ENCODE assay signal across 25 mouse cellular contexts in genomic region chr16:91768586-91768985, GRCm38 (mm10). TPM values are rescaled to one million over a fixed set of nuclear protein-coding genes. Genes with fewer than 3 reads are reported as not detected.
DNase-seq lines count a peak whose midpoint lies in the region; ATAC-seq and TF ChIP-seq lines count a peak whose summit lies in the region.
"Had no signal": no experiment of that assay in that cellular context is flagged by ENCODE, and none has a peak within 500 bp of the region (broad histone marks: within the 10 kb centered on the region; RNA-seq: fewer than 3 reads in every experiment).

No protein-coding gene starts in this region.

- no peak overlapping the region for H3ac ChIP-seq in myocyte (ENCODE audit: control insufficient read depth, insufficient read length)

- TF ChIP-seq POLR2A in myocyte (IDR thresholded peaks at IDR 0.05; ENCODE audit: insufficient read length, low read depth) = no peak

- H3K4me1 ChIP-seq in heart, embryonic 10.5 days = peaks cover 71% of the 10 kb centered on the region
- peaks cover 84% of the 10 kb centered on the region for H3K4me1 ChIP-seq in hindbrain, embryonic 10.5 days (replicated peaks)
- H3K4me1 ChIP-seq in hindbrain, embryonic 16.5 days (ENCODE audit: control insufficient read depth, insufficient read depth, low read depth, low read length) = peaks cover 42% of the 10 kb centered on the region

- H3K9me3 ChIP-seq in heart, embryonic 10.5 days = no peaks in the 10 kb centered on the region
- H3K9me3 ChIP-seq in hindbrain, embryonic 10.5 days = no peaks in the 10 kb centered on the region
- no peaks in the 10 kb centered on the region for H3K9me3 ChIP-seq in hindbrain, embryonic 16.5 days (ENCODE audit: control insufficient read depth, low read length)
- H3K9me3 ChIP-seq: embryonic facial prominence, embryonic 10.5 days; forebrain, embryonic 15.5 days; kidney, embryonic 15.5 days; limb, embryonic 15.5 days; megakaryocyte, embryonic 14.5 days; neural tube, embryonic 13.5 days had no signal

- peaks cover 68% of the 10 kb centered on the region for H3K79me2 ChIP-seq in myocyte (ENCODE audit: control insufficient read depth, insufficient read depth)

- intact Hi-C loops in gastrocnemius, adult 2 months (cut with DNase I) = loop anchor here (5.0 kb wide), 2 partner anchors 34 to 36 kb away; no protein-coding TSS in a partner anchor

- H3K9ac ChIP-seq in hindbrain, embryonic 16.5 days (ENCODE audit: low read depth, low read length) = no peak overlapping the region
- H3K9ac ChIP-seq: forebrain, embryonic 15.5 days; kidney, embryonic 15.5 days; limb, embryonic 15.5 days; liver, embryonic 14.5 days; lung, embryonic 14.5 days; neural tube, embryonic 13.5 days had no signal

- H3K27ac ChIP-seq in heart, embryonic 10.5 days = no peak overlapping the region
- H3K27ac ChIP-seq in hindbrain, embryonic 10.5 days = peak overlapping the region; percentile 40; the same call in 1 of the 2 replicates
- no peak overlapping the region for H3K27ac ChIP-seq in hindbrain, embryonic 16.5 days (ENCODE audit: low read depth, low read length)
- H3K27ac ChIP-seq in gastrocnemius, adult 2 months = peak overlapping the region; percentile 92
- H3K27ac ChIP-seq: embryonic facial prominence, embryonic 10.5 days; forebrain, embryonic 15.5 days; kidney, embryonic 15.5 days; left cerebral cortex, adult 2 months; limb, embryonic 15.5 days; liver, embryonic 14.5 days; neural tube, embryonic 13.5 days had no signal

- peak; percentile 95 for DNase-seq in heart, adult 11 months
- no peak for DNase-seq in heart, embryonic 10.5 days (ENCODE audit: low spot score)
- DNase-seq in hindbrain, embryonic 10.5 days (ENCODE audit: low spot score) = no peak
- peak; percentile 66 for DNase-seq in gastrocnemius, adult 2 months
- no peak for DNase-seq in right cerebral cortex, postnatal 25 days
- DNase-seq: adrenal gland, postnatal 14 days; cerebellum, adult 9-11 months; kidney, adult 11 months; kidney, postnatal 36 days; layer of hippocampus, adult 9-11 months; lung, embryonic 14.5 days; midbrain, embryonic 14.5 days; right cerebral cortex, adult 18-20 months; thymus, adult 18-20 months; thymus, postnatal 4 days had no signal

- H3K36me3 ChIP-seq in heart, embryonic 10.5 days = peaks cover 4% of the 10 kb centered on the region; the same call in 1 of the 2 replicates
- peaks cover 3% of the 10 kb centered on the region; the same call in 1 of the 2 replicates for H3K36me3 ChIP-seq in hindbrain, embryonic 10.5 days
- no peaks in the 10 kb centered on the region for H3K36me3 ChIP-seq in hindbrain, embryonic 16.5 days (ENCODE audit: control insufficient read depth, insufficient read depth, low read length)
- no peaks in the 10 kb centered on the region for H3K36me3 ChIP-seq in myocyte (ENCODE audit: control insufficient read depth, insufficient read depth)
- H3K36me3 ChIP-seq: forebrain, embryonic 15.5 days; limb, embryonic 15.5 days; neural tube, embryonic 13.5 days had no signal

- no peak for TF ChIP-seq CTCF in gastrocnemius, adult 2 months (IDR thresholded peaks at IDR 0.05)

- no peak for ATAC-seq in hindbrain, embryonic 16.5 days
- ATAC-seq: forebrain, embryonic 15.5 days had no signal

- H3K27me3 ChIP-seq in heart, embryonic 10.5 days (ENCODE audit: insufficient read depth, poor library complexity, severe bottlenecking) = no peaks in the 10 kb centered on the region
- no peaks in the 10 kb centered on the region for H3K27me3 ChIP-seq in hindbrain, embryonic 10.5 days (ENCODE audit: insufficient read depth, poor library complexity, severe bottlenecking)
- H3K27me3 ChIP-seq in hindbrain, embryonic 16.5 days (replicated peaks; ENCODE audit: control insufficient read depth, insufficient read depth, low read length) = no peaks in the 10 kb centered on the region
- no peaks in the 10 kb centered on the region for H3K27me3 ChIP-seq in myocyte (ENCODE audit: control insufficient read depth, insufficient read depth, insufficient read length)
- H3K27me3 ChIP-seq: forebrain, embryonic 15.5 days; kidney, embryonic 15.5 days; limb, embryonic 15.5 days; neural tube, embryonic 13.5 days had no signal

- 93% methylated on average over 6 of the region's 6 CpGs for WGBS in heart, embryonic 10.5 days
- 94% methylated on average over 6 of the region's 6 CpGs for WGBS in hindbrain, embryonic 10.5 days
- WGBS in hindbrain, embryonic 16.5 days = 88% methylated on average over 6 of the region's 6 CpGs

- no peak overlapping the region for H3K4me2 ChIP-seq in hindbrain, embryonic 16.5 days (ENCODE audit: low read length)
- H3K4me2 ChIP-seq in myocyte (ENCODE audit: low read depth) = peak overlapping the region; percentile 55
- H3K4me2 ChIP-seq: forebrain, embryonic 15.5 days; kidney, embryonic 15.5 days; limb, embryonic 15.5 days; lung, embryonic 14.5 days; neural tube, embryonic 13.5 days had no signal

- H3K4me3 ChIP-seq in heart, embryonic 10.5 days = no peak overlapping the region
- no peak overlapping the region for H3K4me3 ChIP-seq in hindbrain, embryonic 10.5 days
- H3K4me3 ChIP-seq in hindbrain, embryonic 16.5 days (ENCODE audit: low read length) = no peak overlapping the region
- H3K4me3 ChIP-seq in gastrocnemius, adult 2 months = no peak overlapping the region
- no peak overlapping the region for H3K4me3 ChIP-seq in myocyte
- H3K4me3 ChIP-seq: embryonic facial prominence, embryonic 10.5 days; forebrain, embryonic 15.5 days; kidney, embryonic 15.5 days; left cerebral cortex, adult 2 months; limb, embryonic 15.5 days; megakaryocyte, embryonic 14.5 days; neural tube, embryonic 13.5 days had no signal

TF ChIP-seq in myocyte, 11 proteins besides CTCF, POLR2A, EP300 and RAD21:
- TF ChIP-seq POLR2AphosphoS2 (IDR thresholded peaks at IDR 0.05; ENCODE audit: insufficient read length, low read depth) (no peak), MYOD1 (IDR thresholded peaks at IDR 0.05; ENCODE audit: control insufficient read depth in 1 of 3, insufficient read length in 2 of 3, low read depth in 2 of 3) (peak in 2 of 3 experiments; percentile 7 to 49), MYOG (IDR thresholded peaks at IDR 0.05; ENCODE audit: control insufficient read depth in 1 of 3, insufficient read depth in 1 of 3, insufficient read length in 2 of 3, low read depth in 2 of 3) (peak in 2 of 3 experiments; percentile 33 to 75)
TF ChIP-seq in myocyte: peak in this region for 2.

RNA-seq across cellular contexts. Expression of gene Itsn1, which starts 39.5 kb away (rescaled TPM):
- 26.0 and 26.5 TPM in 2 replicates for polyA plus RNA-seq in heart, embryonic 10.5 days (2016; fragmentation: Nextera tagmentation; extraction: Ambion mirVana)
- polyA plus RNA-seq in hindbrain, embryonic 10.5 days (2016; fragmentation: Nextera tagmentation; extraction: Ambion mirVana) = 50.7 and 55.5 TPM in 2 replicates
- polyA plus RNA-seq in hindbrain, embryonic 16.5 days (2015; fragmentation: Nextera tagmentation; extraction: Ambion mirVana) = 49.6 and 52.7 TPM in 2 replicates
- total RNA-seq in gastrocnemius, adult 2 months (2021) = 10 to 100 TPM; 60.2 to 66.1 TPM
- 27.5 TPM for polyA plus RNA-seq in myocyte (2012; fragmentation: generic; extraction: Trizol)

RNA-seq across cellular contexts. Expression of gene Cryzl1, which starts 39.8 kb away (rescaled TPM):
- 58.0 and 60.3 TPM in 2 replicates for polyA plus RNA-seq in heart, embryonic 10.5 days (2016; fragmentation: Nextera tagmentation; extraction: Ambion mirVana)
- 65.1 and 71.6 TPM in 2 replicates for polyA plus RNA-seq in hindbrain, embryonic 10.5 days (2016; fragmentation: Nextera tagmentation; extraction: Ambion mirVana)
- 105 and 115 TPM in 2 replicates for polyA plus RNA-seq in hindbrain, embryonic 16.5 days (2015; fragmentation: Nextera tagmentation; extraction: Ambion mirVana)
- total RNA-seq in gastrocnemius, adult 2 months (2021) = 10 to 100 TPM; 17.7 to 18.1 TPM
- polyA plus RNA-seq in myocyte (2012; fragmentation: generic; extraction: Trizol) = 27.6 TPM

Comparison
In these comparisons a context has a peak if more than half of its experiments do, and no peak if none do; other contexts are left out.
1. DNase-seq: peak in heart, adult 11 months (single experiment) and gastrocnemius, adult 2 months (single experiment); none in heart, embryonic 10.5 days (single experiment), hindbrain, embryonic 10.5 days (single experiment) and right cerebral cortex, postnatal 25 days (single experiment).
2. H3K27ac ChIP-seq: peak in hindbrain, embryonic 10.5 days (single experiment) and gastrocnemius, adult 2 months (single experiment); none in heart, embryonic 10.5 days (single experiment) and hindbrain, embryonic 16.5 days (single experiment).